Mouse (Mus musculus): ENCODE data around the gene Btg2. TPM values are rescaled to one million over a fixed set of nuclear protein-coding genes. Genes with fewer than 3 reads are reported as not detected.
A peak's percentile ranks its signal among the peaks of the same experiment; 100 is the strongest.

Gene Btg2
- total and polyA plus RNA-seq, 3 experiments: 7.2 to 19.7 (median 11.6) TPM

GRCm38 (mm10) chr1:134037172-134037571, 41.7 kb downstream of the Btg2 start, which contains the start of gene Fmod:
Gene Fmod (plus strand): TSS chr1:134037254.
- dilution Hi-C loops (cut with MboI; ENCODE audit: extremely low pct_ligation_motif_present, extremely low pct_unique_long_range_greater_than_20kb, low sequenced_read_pairs) (no loop called here), in situ Hi-C loops (cut with MboI; ENCODE audit: low pct_ligation_motif_present, low pct_unique_long_range_greater_than_20kb, low sequenced_read_pairs) (no loop called here)
- Histone ChIP-seq H3K9ac (ENCODE audit: insufficient read depth, low read depth) (no peak within 1 kb of the TSS), H3K4me1 (ENCODE audit: control insufficient read depth in 1 of 2, insufficient read depth in 2 of 2) (no peaks in the 10 kb centered on the region), H3K4me2 (ENCODE audit: insufficient read depth, low read depth, poor library complexity, severe bottlenecking) (no peak within 1 kb of the TSS), H3K79me2 (replicated peaks; ENCODE audit: control insufficient read depth, extremely low read depth, insufficient read depth, poor library complexity, severe bottlenecking) (no peaks in the 10 kb centered on the region), H3K9me3 (replicated peaks; ENCODE audit: low read length) (no peaks in the 10 kb centered on the region), H3K4me3 (replicated peaks in 1 of 3; ENCODE audit: low read depth in 2 of 3, low read length in 2 of 3, poor library complexity in 1 of 3) (no peak within 1 kb of the TSS), H3K27ac (ENCODE audit: insufficient read depth, low read depth) (no peak within 1 kb of the TSS), H3K27me3 (replicated peaks) (peaks cover 91% of the 10 kb centered on the region), H3K36me3 (replicated peaks in 1 of 2; ENCODE audit: control insufficient read depth in 1 of 2, insufficient read depth in 1 of 2, low read length in 1 of 2) (no peaks in the 10 kb centered on the region)
- no peak for DNase-seq (ENCODE audit: extremely low read depth)
- no peak for TF ChIP-seq JUN (IDR thresholded peaks at IDR 0.05; ENCODE audit: insufficient read depth, low read depth, low read length)

DNA sequence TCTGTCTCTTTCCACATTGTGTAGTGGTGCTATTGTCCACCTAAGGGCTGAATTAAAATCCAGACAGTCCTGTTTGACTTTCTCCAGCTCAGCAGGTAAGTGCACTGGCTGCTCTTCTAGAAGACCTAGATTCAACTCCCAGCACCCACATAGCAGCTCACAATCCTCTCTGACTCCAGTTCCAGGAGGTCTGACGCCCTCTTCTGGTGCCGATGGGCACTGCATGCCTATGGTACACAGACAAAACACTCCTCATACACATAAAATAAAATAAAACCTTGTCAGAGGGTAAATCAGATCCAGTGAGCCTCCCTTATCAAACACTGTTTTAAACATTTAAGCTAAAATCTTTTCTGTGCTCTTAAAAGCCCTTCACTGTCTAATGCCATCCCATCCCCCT, 42.4 kb downstream of the Btg2 start:
- dilution Hi-C loops (cut with MboI; ENCODE audit: extremely low pct_ligation_motif_present, extremely low pct_unique_long_range_greater_than_20kb, low sequenced_read_pairs) (no loop called here), in situ Hi-C loops (cut with MboI; ENCODE audit: low pct_ligation_motif_present, low pct_unique_long_range_greater_than_20kb, low sequenced_read_pairs) (no loop called here)
- Histone ChIP-seq H3K27me3 (replicated peaks) (peaks cover 94% of the 10 kb centered on the region), H3K9ac (ENCODE audit: insufficient read depth, low read depth) (no peak overlapping the region), H3K4me1 (ENCODE audit: control insufficient read depth in 1 of 2, insufficient read depth in 2 of 2) (no peaks in the 10 kb centered on the region), H3K79me2 (replicated peaks; ENCODE audit: control insufficient read depth, extremely low read depth, insufficient read depth, poor library complexity, severe bottlenecking) (no peaks in the 10 kb centered on the region), H3K4me2 (ENCODE audit: insufficient read depth, low read depth, poor library complexity, severe bottlenecking) (no peak overlapping the region), H3K27ac (ENCODE audit: insufficient read depth, low read depth) (no peak overlapping the region), H3K4me3 (replicated peaks in 1 of 3; ENCODE audit: low read depth in 2 of 3, low read length in 2 of 3, poor library complexity in 1 of 3) (no peak overlapping the region), H3K9me3 (replicated peaks; ENCODE audit: low read length) (no peaks in the 10 kb centered on the region), H3K36me3 (replicated peaks in 1 of 2; ENCODE audit: control insufficient read depth in 1 of 2, insufficient read depth in 1 of 2, low read length in 1 of 2) (no peaks in the 10 kb centered on the region)
- TF ChIP-seq CTCF (conservative IDR thresholded peaks at IDR 0.05 in 1 of 2, IDR thresholded peaks at IDR 0.05 in 1 of 2; ENCODE audit: low read depth in 2 of 2, low read length in 2 of 2) (peak; percentile 7 to 35; a peak in 2 of 4 replicates), MAX (IDR thresholded peaks at IDR 0.05; ENCODE audit: low read length) (no peak)
- DNase-seq (ENCODE audit: extremely low read depth): no peak

DNA sequence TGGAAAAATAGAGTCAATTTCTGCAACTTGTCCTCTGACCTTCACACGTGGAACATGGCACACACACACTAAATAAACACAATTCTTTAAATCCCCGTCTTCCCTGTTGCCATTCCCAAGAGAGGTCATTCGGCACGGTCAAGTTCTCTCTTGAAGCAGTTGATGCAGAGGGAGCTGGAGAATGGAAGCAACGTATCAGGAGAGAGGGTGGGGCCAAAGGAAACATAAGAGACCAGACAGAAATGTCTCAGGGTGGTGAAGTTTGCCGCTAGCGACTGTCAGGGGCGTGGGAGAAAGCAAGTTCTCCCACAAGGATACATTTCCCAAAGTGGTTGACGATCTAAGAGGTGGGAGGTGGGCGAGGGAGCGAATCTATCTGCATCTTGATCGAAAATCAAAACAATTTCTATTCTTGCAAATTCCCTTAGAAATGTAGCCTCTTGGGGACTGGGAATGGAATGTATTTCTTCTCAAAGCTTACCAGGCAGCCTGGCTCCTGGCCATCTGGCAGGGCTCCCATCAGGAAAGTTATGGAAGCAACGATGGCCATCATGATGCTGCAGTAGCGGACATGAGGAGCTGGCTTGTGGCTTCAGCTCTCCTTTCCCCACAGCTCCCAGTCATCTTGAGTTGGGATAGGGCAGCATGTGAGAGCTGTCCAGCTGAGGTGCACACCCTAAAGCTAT, 50.6 kb downstream of the Btg2 start:
- no peaks in the 10 kb centered on the region for H3K4me1 ChIP-seq (ENCODE audit: control insufficient read depth in 1 of 2, insufficient read depth in 2 of 2)
- no peak overlapping the region for H3K27ac ChIP-seq (ENCODE audit: insufficient read depth, low read depth)
- H3K9ac ChIP-seq (ENCODE audit: insufficient read depth, low read depth): no peak overlapping the region
- no peak overlapping the region for H3K4me2 ChIP-seq (ENCODE audit: insufficient read depth, low read depth, poor library complexity, severe bottlenecking)
- dilution Hi-C loops (cut with MboI; ENCODE audit: extremely low pct_ligation_motif_present, extremely low pct_unique_long_range_greater_than_20kb, low sequenced_read_pairs): no loop called here
- no peak overlapping the region for H3K4me3 ChIP-seq (replicated peaks in 1 of 3; ENCODE audit: low read depth in 2 of 3, low read length in 2 of 3, poor library complexity in 1 of 3)
- in situ Hi-C loops (cut with MboI; ENCODE audit: low pct_ligation_motif_present, low pct_unique_long_range_greater_than_20kb, low sequenced_read_pairs): no loop called here
- TF ChIP-seq JUN (IDR thresholded peaks at IDR 0.05; ENCODE audit: insufficient read depth, low read depth, low read length) (no peak), MAZ (IDR thresholded peaks at IDR 0.05; ENCODE audit: low read depth, low read length) (no peak)
- peaks cover 5% of the 10 kb centered on the region for H3K9me3 ChIP-seq (replicated peaks; ENCODE audit: low read length)
- no peaks in the 10 kb centered on the region for H3K79me2 ChIP-seq (replicated peaks; ENCODE audit: control insufficient read depth, extremely low read depth, insufficient read depth, poor library complexity, severe bottlenecking)
- H3K36me3 ChIP-seq (replicated peaks in 1 of 2; ENCODE audit: control insufficient read depth in 1 of 2, insufficient read depth in 1 of 2, low read length in 1 of 2): no peaks in the 10 kb centered on the region
- DNase-seq (ENCODE audit: extremely low read depth): no peak
- peaks cover 94% of the 10 kb centered on the region for H3K27me3 ChIP-seq (replicated peaks)

GRCm38 (mm10) chr1:134026741-134027140, 52.2 kb downstream of the Btg2 start:
- Histone ChIP-seq H3K36me3 (replicated peaks in 1 of 2; ENCODE audit: control insufficient read depth in 1 of 2, insufficient read depth in 1 of 2, low read length in 1 of 2) (no peaks in the 10 kb centered on the region), H3K27ac (ENCODE audit: insufficient read depth, low read depth) (no peak overlapping the region), H3K27me3 (replicated peaks) (peaks cover 90% of the 10 kb centered on the region), H3K9ac (ENCODE audit: insufficient read depth, low read depth) (no peak overlapping the region), H3K4me2 (ENCODE audit: insufficient read depth, low read depth, poor library complexity, severe bottlenecking) (no peak overlapping the region), H3K4me1 (ENCODE audit: control insufficient read depth in 1 of 2, insufficient read depth in 2 of 2) (no peaks in the 10 kb centered on the region), H3K4me3 (replicated peaks in 1 of 3; ENCODE audit: low read depth in 2 of 3, low read length in 2 of 3, poor library complexity in 1 of 3) (no peak overlapping the region), H3K9me3 (replicated peaks; ENCODE audit: low read length) (peaks cover 5% of the 10 kb centered on the region), H3K79me2 (replicated peaks; ENCODE audit: control insufficient read depth, extremely low read depth, insufficient read depth, poor library complexity, severe bottlenecking) (no peaks in the 10 kb centered on the region)
- no peak for TF ChIP-seq JUN (IDR thresholded peaks at IDR 0.05; ENCODE audit: insufficient read depth, low read depth, low read length)
- no peak for TF ChIP-seq TBP (conservative IDR thresholded peaks at IDR 0.05; ENCODE audit: low read depth, low read length)
- no peak for TF ChIP-seq PAX5 (IDR thresholded peaks at IDR 0.05; ENCODE audit: low read length)
- TF ChIP-seq BHLHE40 (IDR thresholded peaks at IDR 0.05; ENCODE audit: low read depth, low read length): no peak
- no peak for TF ChIP-seq EP300 (IDR thresholded peaks at IDR 0.05; ENCODE audit: low read length)
- no peak for TF ChIP-seq ZMIZ1 (IDR thresholded peaks at IDR 0.05; ENCODE audit: low read depth, low read length)
- no peak for TF ChIP-seq IRF4 (IDR thresholded peaks at IDR 0.05; ENCODE audit: low read depth, low read length)
- TF ChIP-seq NELFE (IDR thresholded peaks at IDR 0.05; ENCODE audit: low read depth, low read length): no peak
- no peak for TF ChIP-seq MAFK (IDR thresholded peaks at IDR 0.05; ENCODE audit: insufficient replicate concordance, low read length)
- no peak for TF ChIP-seq MAZ (IDR thresholded peaks at IDR 0.05; ENCODE audit: low read depth, low read length)
- no peak for TF ChIP-seq CHD2 (IDR thresholded peaks at IDR 0.05; ENCODE audit: low read length)
- TF ChIP-seq GABPA (IDR thresholded peaks at IDR 0.05; ENCODE audit: insufficient replicate concordance, low read depth, low read length): no peak
- TF ChIP-seq CHD1 (IDR thresholded peaks at IDR 0.05; ENCODE audit: low read depth, low read length): no peak
- in situ Hi-C loops (cut with MboI; ENCODE audit: low pct_ligation_motif_present, low pct_unique_long_range_greater_than_20kb, low sequenced_read_pairs): no loop called here
- dilution Hi-C loops (cut with MboI; ENCODE audit: extremely low pct_ligation_motif_present, extremely low pct_unique_long_range_greater_than_20kb, low sequenced_read_pairs): no loop called here
- no peak for DNase-seq (ENCODE audit: extremely low read depth)

Data from CH12.LX (cell line).